Comparison of ENCODE assay signal across 12 mouse cellular contexts in genomic region chr5:151135078-151135826, GRCm38 (mm10).
DNase-seq lines count a peak whose midpoint lies in the region; ATAC-seq and TF ChIP-seq lines count a peak whose summit lies in the region.
"Had no signal": no experiment of that assay in that cellular context is flagged by ENCODE, and none has a peak within 500 bp of the region (broad histone marks: within the 10 kb centered on the region; RNA-seq: fewer than 3 reads in every experiment).

No protein-coding gene starts in this region.

- 56% methylated on average over 8 of the region's 8 CpGs for WGBS in heart, embryonic 12.5 days
- 58% methylated on average over 8 of the region's 8 CpGs for WGBS in heart, embryonic 11.5 days (ENCODE audit: insufficient replicate concordance)
- WGBS in liver, embryonic 14.5 days (ENCODE audit: insufficient replicate concordance) = 66% methylated on average over 8 of the region's 8 CpGs
- 84% methylated on average over 8 of the region's 8 CpGs for WGBS in hindbrain, embryonic 14.5 days

- no peak; the same call in 1 of the 2 replicates for ATAC-seq in heart, embryonic 12.5 days (ENCODE audit: insufficient number of reproducible peaks, low FRiP score)
- ATAC-seq in heart, embryonic 11.5 days (replicated peaks; ENCODE audit: insufficient number of reproducible peaks, low FRiP score, low TSS enrichment) = no peak
- peak; percentile 50; the same call in 1 of the 2 replicates for ATAC-seq in liver, embryonic 14.5 days (ENCODE audit: insufficient read depth)
- no peak for ATAC-seq in CD4-positive, CD25-positive, alpha-beta regulatory T cell, adult 4 months
- ATAC-seq in hindbrain, embryonic 14.5 days (ENCODE audit: low FRiP score) = no peak
- ATAC-seq: Patski had no signal

- no peak overlapping the region for H3K9ac ChIP-seq in heart, embryonic 12.5 days
- H3K9ac ChIP-seq in heart, embryonic 11.5 days (ENCODE audit: low read depth, low read length) = no peak overlapping the region
- peak overlapping the region; percentile 40; the same call in 1 of the 2 replicates for H3K9ac ChIP-seq in CH12.LX (ENCODE audit: insufficient read depth, low read depth)
- no peak overlapping the region for H3K9ac ChIP-seq in liver, embryonic 14.5 days (replicated peaks)
- no peak overlapping the region for H3K9ac ChIP-seq in hindbrain, embryonic 14.5 days

- dilution Hi-C loops in CH12.LX (cut with MboI; ENCODE audit: extremely low pct_ligation_motif_present, extremely low pct_unique_long_range_greater_than_20kb, low sequenced_read_pairs) = no loop called here

- no peak overlapping the region for H3K4me3 ChIP-seq in heart, embryonic 12.5 days
- H3K4me3 ChIP-seq in heart, embryonic 11.5 days (ENCODE audit: low read depth, low read length) = no peak overlapping the region
- no peak overlapping the region for H3K4me3 ChIP-seq in CH12.LX (replicated peaks in 1 of 3; ENCODE audit: low read depth in 2 of 3, low read length in 2 of 3, poor library complexity in 1 of 3)
- no peak overlapping the region for H3K4me3 ChIP-seq in liver, embryonic 14.5 days (ENCODE audit: insufficient read depth in 1 of 2, low read depth in 2 of 2, low read length in 2 of 2)
- H3K4me3 ChIP-seq in hindbrain, embryonic 14.5 days (replicated peaks; ENCODE audit: low read length) = no peak overlapping the region

- no peak for DNase-seq in CH12.LX (ENCODE audit: extremely low read depth)
- DNase-seq in kidney, adult 9 months = peak; percentile 55
- DNase-seq in liver, embryonic 14.5 days (ENCODE audit: low read depth in 3 of 3, low spot score in 3 of 3) = no peak
- DNase-seq in frontal cortex, adult 2 months (ENCODE audit: extremely low spot score in 1 of 2, low spot score in 1 of 2) = no peak
- DNase-seq in hindbrain, embryonic 14.5 days (ENCODE audit: low spot score) = no peak
- DNase-seq: cerebellum, postnatal 14 days; gastrocnemius, postnatal 25 days; retina, postnatal 1 day had no signal

- no peak overlapping the region for H3K4me2 ChIP-seq in heart, embryonic 12.5 days
- no peak overlapping the region for H3K4me2 ChIP-seq in heart, embryonic 11.5 days
- H3K4me2 ChIP-seq in CH12.LX (ENCODE audit: insufficient read depth, low read depth, poor library complexity, severe bottlenecking) = peak overlapping the region; percentile 75
- H3K4me2 ChIP-seq in liver, embryonic 14.5 days (ENCODE audit: low read depth) = no peak overlapping the region
- H3K4me2 ChIP-seq in hindbrain, embryonic 14.5 days (replicated peaks) = no peak overlapping the region

- no peaks in the 10 kb centered on the region for H3K79me2 ChIP-seq in CH12.LX (replicated peaks; ENCODE audit: control insufficient read depth, extremely low read depth, insufficient read depth, poor library complexity, severe bottlenecking)

- peak; percentile 37; the same call in 1 of the 2 replicates for TF ChIP-seq POLR2A in CH12.LX (IDR thresholded peaks at IDR 0.05; ENCODE audit: low read depth, low read length)

- H3K27ac ChIP-seq in heart, embryonic 12.5 days (ENCODE audit: poor library complexity, severe bottlenecking) = peak overlapping the region; percentile 16; the same call in 1 of the 2 replicates
- H3K27ac ChIP-seq in heart, embryonic 11.5 days (ENCODE audit: low read depth, low read length) = no peak overlapping the region
- H3K27ac ChIP-seq in CH12.LX (ENCODE audit: insufficient read depth, low read depth) = peak overlapping the region; percentile 77
- no peak overlapping the region for H3K27ac ChIP-seq in liver, embryonic 14.5 days
- H3K27ac ChIP-seq in hindbrain, embryonic 14.5 days = no peak overlapping the region

- no peaks in the 10 kb centered on the region for H3K36me3 ChIP-seq in heart, embryonic 12.5 days
- H3K36me3 ChIP-seq in heart, embryonic 11.5 days (ENCODE audit: control insufficient read depth, insufficient read depth, low read length) = no peaks in the 10 kb centered on the region
- no peaks in the 10 kb centered on the region for H3K36me3 ChIP-seq in CH12.LX (replicated peaks in 1 of 2; ENCODE audit: control insufficient read depth in 1 of 2, insufficient read depth in 1 of 2, low read length in 1 of 2)
- no peaks in the 10 kb centered on the region for H3K36me3 ChIP-seq in liver, embryonic 14.5 days (replicated peaks; ENCODE audit: control insufficient read depth, insufficient read depth, low read depth)
- H3K36me3 ChIP-seq in hindbrain, embryonic 14.5 days (replicated peaks; ENCODE audit: control insufficient read depth, insufficient read depth) = no peaks in the 10 kb centered on the region

- TF ChIP-seq RAD21 in CH12.LX (IDR thresholded peaks at IDR 0.05; ENCODE audit: low read depth, low read length) = no peak

- TF ChIP-seq CTCF in CH12.LX (conservative IDR thresholded peaks at IDR 0.05 in 1 of 2, IDR thresholded peaks at IDR 0.05 in 1 of 2; ENCODE audit: low read depth in 2 of 2, low read length in 2 of 2) = no peak
- no peak for TF ChIP-seq CTCF in liver, embryonic 14.5 days (IDR thresholded peaks at IDR 0.05; ENCODE audit: low read depth)

- peaks cover 3% of the 10 kb centered on the region; the same call in 1 of the 2 replicates for H3K9me3 ChIP-seq in heart, embryonic 12.5 days (replicated peaks)
- H3K9me3 ChIP-seq in heart, embryonic 11.5 days (replicated peaks; ENCODE audit: control insufficient read depth, low read length) = no peaks in the 10 kb centered on the region
- peaks cover 6% of the 10 kb centered on the region for H3K9me3 ChIP-seq in CH12.LX (replicated peaks; ENCODE audit: low read length)
- H3K9me3 ChIP-seq in liver, embryonic 14.5 days (ENCODE audit: control insufficient read depth, low read length) = no peaks in the 10 kb centered on the region
- no peaks in the 10 kb centered on the region for H3K9me3 ChIP-seq in hindbrain, embryonic 14.5 days (ENCODE audit: control insufficient read depth, low read length)

- in situ Hi-C loops in CH12.LX (cut with MboI; ENCODE audit: low pct_ligation_motif_present, low pct_unique_long_range_greater_than_20kb, low sequenced_read_pairs) = no loop called here

- no peaks in the 10 kb centered on the region for H3K27me3 ChIP-seq in heart, embryonic 12.5 days (replicated peaks)
- no peaks in the 10 kb centered on the region for H3K27me3 ChIP-seq in heart, embryonic 11.5 days (ENCODE audit: control insufficient read depth, insufficient read depth, low read length)
- no peaks in the 10 kb centered on the region for H3K27me3 ChIP-seq in CH12.LX (replicated peaks)
- no peaks in the 10 kb centered on the region for H3K27me3 ChIP-seq in liver, embryonic 14.5 days (ENCODE audit: control insufficient read depth, insufficient read depth, low read length)
- H3K27me3 ChIP-seq in hindbrain, embryonic 14.5 days (ENCODE audit: control insufficient read depth, insufficient read depth, low read length) = no peaks in the 10 kb centered on the region
- H3K27me3 ChIP-seq: Patski had no signal

- H3K4me1 ChIP-seq in heart, embryonic 12.5 days (replicated peaks) = peaks cover 17% of the 10 kb centered on the region
- H3K4me1 ChIP-seq in heart, embryonic 11.5 days (ENCODE audit: control insufficient read depth, insufficient read depth, low read length) = peaks cover 14% of the 10 kb centered on the region
- peaks cover 17 to 35% of the 10 kb centered on the region in 2 experiments for H3K4me1 ChIP-seq in CH12.LX (ENCODE audit: control insufficient read depth in 1 of 2, insufficient read depth in 2 of 2)
- H3K4me1 ChIP-seq in liver, embryonic 14.5 days (replicated peaks; ENCODE audit: control insufficient read depth in 2 of 2, insufficient read depth in 2 of 2, low read length in 1 of 2) = peaks cover 0 to 13% of the 10 kb centered on the region in 2 experiments; a peak in 2 of 4 replicates
- H3K4me1 ChIP-seq in hindbrain, embryonic 14.5 days (replicated peaks; ENCODE audit: control insufficient read depth, insufficient read depth, low read length) = no peaks in the 10 kb centered on the region

- peak; percentile 60 for TF ChIP-seq EP300 in CH12.LX (IDR thresholded peaks at IDR 0.05; ENCODE audit: low read length)
- TF ChIP-seq EP300 in liver, embryonic 14.5 days (IDR thresholded peaks at IDR 0.05; ENCODE audit: low read depth) = no peak

TF ChIP-seq in CH12.LX, 34 proteins besides CTCF, POLR2A, EP300 and RAD21 (continues in another document):
- TF ChIP-seq ZKSCAN1 (IDR thresholded peaks at IDR 0.05; ENCODE audit: borderline replicate concordance, low read depth, low read length) = no peak
- no peak for TF ChIP-seq NELFE (IDR thresholded peaks at IDR 0.05; ENCODE audit: low read depth, low read length)
- no peak for TF ChIP-seq JUND (conservative IDR thresholded peaks at IDR 0.05; ENCODE audit: low read depth, low read length)
- no peak for TF ChIP-seq MAFK (IDR thresholded peaks at IDR 0.05; ENCODE audit: insufficient replicate concordance, low read length)
- TF ChIP-seq UBTF (IDR thresholded peaks at IDR 0.05; ENCODE audit: low read depth, low read length) = no peak
- TF ChIP-seq CHD2 (IDR thresholded peaks at IDR 0.05; ENCODE audit: low read length) = 0 out of 2 replicates have a peak, but pooled peaks have one; percentile 9
- peak; percentile 27; the same call in 1 of the 2 replicates for TF ChIP-seq MEF2A (IDR thresholded peaks at IDR 0.05; ENCODE audit: borderline replicate concordance, low read depth, low read length)
- no peak for TF ChIP-seq MYC (IDR thresholded peaks at IDR 0.05; ENCODE audit: low read depth, low read length)
- TF ChIP-seq ZC3H11A (IDR thresholded peaks at IDR 0.05; ENCODE audit: low read depth, low read length) = no peak
- peak; percentile 0; the same call in 1 of the 2 replicates for TF ChIP-seq SMC3 (IDR thresholded peaks at IDR 0.05; ENCODE audit: low read depth, low read length)
- no peak for TF ChIP-seq USF2 (conservative IDR thresholded peaks at IDR 0.05; ENCODE audit: low read depth, low read length)
- no peak; the same call in 1 of the 2 replicates for TF ChIP-seq MAX (IDR thresholded peaks at IDR 0.05; ENCODE audit: low read length)
- TF ChIP-seq JUN (IDR thresholded peaks at IDR 0.05; ENCODE audit: insufficient read depth, low read depth, low read length) = no peak
- TF ChIP-seq NRF1 (IDR thresholded peaks at IDR 0.05; ENCODE audit: low read depth, low read length) = no peak
- no peak for TF ChIP-seq MAZ (IDR thresholded peaks at IDR 0.05; ENCODE audit: low read depth, low read length)
- no peak for TF ChIP-seq E2F4 (IDR thresholded peaks at IDR 0.05; ENCODE audit: insufficient replicate concordance, low read depth, low read length)
- TF ChIP-seq RCOR1 (conservative IDR thresholded peaks at IDR 0.05; ENCODE audit: low read depth, low read length) = 0 out of 2 replicates have a peak, but pooled peaks have one; percentile 15
- TF ChIP-seq ZMIZ1 (IDR thresholded peaks at IDR 0.05; ENCODE audit: low read depth, low read length) = 0 out of 2 replicates have a peak, but pooled peaks have one; percentile 47
- peak; percentile 41; the same call in 1 of the 2 replicates for TF ChIP-seq ETS1 (conservative IDR thresholded peaks at IDR 0.05; ENCODE audit: low read depth, low read length)
- TF ChIP-seq CHD1 (IDR thresholded peaks at IDR 0.05; ENCODE audit: low read depth, low read length) = peak; percentile 95; the same call in 1 of the 2 replicates
- TF ChIP-seq ELF1 (IDR thresholded peaks at IDR 0.05; ENCODE audit: low read depth, low read length) = no peak
- TF ChIP-seq USF1 (IDR thresholded peaks at IDR 0.05; ENCODE audit: low read depth, low read length) = peak; percentile 49

Comparison
In these comparisons a context has a peak if more than half of its experiments do, and no peak if none do; other contexts are left out.
1. H3K27ac ChIP-seq: peak in heart, embryonic 12.5 days (single experiment) and CH12.LX (single experiment); none in heart, embryonic 11.5 days (single experiment), liver, embryonic 14.5 days (single experiment) and hindbrain, embryonic 14.5 days (single experiment).